7 mouse cellular contexts compared by ENCODE assay signal in the genomic region with DNA sequence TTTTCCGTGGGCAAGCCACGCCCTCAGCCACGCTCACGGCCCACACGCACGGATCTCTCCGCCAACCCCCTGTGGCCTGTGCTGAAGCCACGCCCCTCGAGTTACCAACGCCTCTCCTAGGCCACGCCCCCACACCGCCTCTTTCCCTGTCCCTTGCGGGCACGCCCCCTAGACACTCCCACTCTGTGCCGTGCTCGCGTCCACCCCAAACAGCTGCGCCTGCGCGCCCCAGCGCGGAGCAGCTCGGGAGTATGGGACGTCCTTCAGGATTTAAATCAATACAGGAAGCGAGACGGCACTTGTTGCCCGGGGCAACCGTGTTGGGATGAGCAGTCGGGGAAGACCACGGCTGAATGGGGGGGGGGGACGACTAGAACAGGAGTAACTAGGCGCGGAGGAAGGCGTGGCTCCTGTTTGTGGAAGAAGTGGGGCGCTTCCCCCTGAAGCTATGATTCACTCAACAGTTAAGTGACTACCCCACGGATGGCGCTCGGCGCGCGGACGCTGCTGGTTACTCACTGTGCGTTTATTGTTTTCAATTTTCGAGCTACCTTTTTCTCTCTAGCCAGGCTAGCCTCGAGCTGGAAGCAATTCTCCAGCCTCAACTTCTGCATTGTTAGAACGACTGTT. TPM values are rescaled to one million over a fixed set of nuclear protein-coding genes. Genes with fewer than 3 reads are reported as not detected.
DNase-seq lines count a peak whose midpoint lies in the region; ATAC-seq lines count a peak whose summit lies in the region.

No protein-coding gene starts in this region.

- under 1% methylated on average over 46 of the region's 46 CpGs for whole genome bisulfite sequencing in intestine, embryonic 16.5 days
- WGBS in midbrain, embryonic 11.5 days = under 1% methylated on average over 44 of the region's 46 CpGs

- H3K27me3 ChIP-seq in intestine, embryonic 16.5 days (replicated peaks; ENCODE audit: control insufficient read depth, insufficient read depth, low read length) = no peaks in the 10 kb centered on the region
- no peaks in the 10 kb centered on the region for H3K27me3 ChIP-seq in midbrain, embryonic 11.5 days (ENCODE audit: control insufficient read depth, insufficient read depth, low read length)

- H3K36me3 ChIP-seq in intestine, embryonic 16.5 days (ENCODE audit: control insufficient read depth, insufficient read depth, low read length) = peaks cover 3% of the 10 kb centered on the region; the same call in 1 of the 2 replicates
- H3K36me3 ChIP-seq in midbrain, embryonic 11.5 days (ENCODE audit: control insufficient read depth, insufficient read depth, low read length) = peaks cover 6% of the 10 kb centered on the region; the same call in 1 of the 2 replicates

- H3K4me2 ChIP-seq in intestine, embryonic 16.5 days (ENCODE audit: low read depth, low read length) = peak overlapping the region; percentile 74
- H3K4me2 ChIP-seq in midbrain, embryonic 11.5 days = peak overlapping the region; percentile 55

- intact Hi-C loops in left cerebral cortex, postnatal 36 days (cut with DNase I) = no loop called here

- peak overlapping the region; percentile 65 for H3K9ac ChIP-seq in intestine, embryonic 16.5 days (ENCODE audit: low read depth, low read length)
- H3K9ac ChIP-seq in midbrain, embryonic 11.5 days (ENCODE audit: low read length) = peak overlapping the region; percentile 96

- peak; percentile 95 for ATAC-seq in intestine, embryonic 16.5 days
- peak; percentile 97 for ATAC-seq in midbrain, embryonic 11.5 days (ENCODE audit: low FRiP score)

- H3K4me1 ChIP-seq in intestine, embryonic 16.5 days (ENCODE audit: control insufficient read depth, insufficient read depth, low read length) = peaks cover 19% of the 10 kb centered on the region
- H3K4me1 ChIP-seq in midbrain, embryonic 11.5 days (ENCODE audit: control insufficient read depth, insufficient read depth, low read length) = peaks cover 18% of the 10 kb centered on the region

- peak overlapping the region; percentile 83 for H3K4me3 ChIP-seq in intestine, embryonic 16.5 days (ENCODE audit: low read length)
- H3K4me3 ChIP-seq in midbrain, embryonic 11.5 days (ENCODE audit: low read depth, low read length) = peak overlapping the region; percentile 86

- no peaks in the 10 kb centered on the region for H3K9me3 ChIP-seq in intestine, embryonic 16.5 days (ENCODE audit: control insufficient read depth, low read length)
- no peaks in the 10 kb centered on the region for H3K9me3 ChIP-seq in midbrain, embryonic 11.5 days (ENCODE audit: control insufficient read depth, low read length)

- peak overlapping the region; percentile 62 for H3K27ac ChIP-seq in intestine, embryonic 16.5 days (ENCODE audit: low read length)
- peak overlapping the region; percentile 65 for H3K27ac ChIP-seq in midbrain, embryonic 11.5 days (ENCODE audit: low read depth, low read length)

- DNase-seq in adrenal gland, adult 2 months = peak; percentile 100
- DNase-seq in embryo, embryonic 9.5 days (ENCODE audit: extremely low spot score) = peak; percentile 100
- peak; percentile 100 for DNase-seq in gastrocnemius, postnatal 4 days (ENCODE audit: low spot score in 2 of 2)
- DNase-seq in left cerebral cortex, postnatal 36 days (ENCODE audit: low spot score in 2 of 2) = peak; percentile 100
- DNase-seq in midbrain, embryonic 11.5 days (ENCODE audit: low spot score, missing footprints) = peak; percentile 100
- peak; percentile 100 for DNase-seq in skeletal muscle tissue, adult 2 months (ENCODE audit: low read depth, low spot score)

RNA-seq across cellular contexts. Expression of gene Fzr1, which starts 0.4 kb away (rescaled TPM):
- total RNA-seq in adrenal gland, adult 2 months (2021) = 10 to 100 TPM; 40.7 to 45.0 TPM
- polyA plus RNA-seq in adrenal gland, adult 2 months (2012; rRNA removed) = 95.6 and 103 TPM in 2 replicates
- total RNA-seq in gastrocnemius, postnatal 4 days (2021) = 10 to 100 TPM; 32.2 to 33.5 TPM
- 73.2 and 78.7 TPM in 2 replicates for polyA plus RNA-seq in intestine, embryonic 16.5 days (2015; fragmentation: Nextera tagmentation; extraction: Ambion mirVana)
- 10 to 100 TPM; 67.8 to 72.2 TPM for total RNA-seq in left cerebral cortex, postnatal 36 days (2021)
- polyA plus RNA-seq in midbrain, embryonic 11.5 days (2014; fragmentation: Nextera tagmentation; extraction: Ambion mirVana) = 94.3 and 104 TPM in 2 replicates

RNA-seq across cellular contexts. Expression of gene Dohh, which starts 5.6 kb away (rescaled TPM):
- total RNA-seq in adrenal gland, adult 2 months (2021) = 10 to 100 TPM; 39.6 to 54.3 TPM
- 125 and 132 TPM in 2 replicates for polyA plus RNA-seq in adrenal gland, adult 2 months (2012; rRNA removed)
- 10 to 100 TPM; 48.1 to 48.5 TPM for total RNA-seq in gastrocnemius, postnatal 4 days (2021)
- 102 and 109 TPM in 2 replicates for polyA plus RNA-seq in intestine, embryonic 16.5 days (2015; fragmentation: Nextera tagmentation; extraction: Ambion mirVana)
- total RNA-seq in left cerebral cortex, postnatal 36 days (2021) = 100 to 1,000 TPM in 1 of 2 experiments, 10 to 100 TPM in 1; 80.0 to 103 TPM
- polyA plus RNA-seq in midbrain, embryonic 11.5 days (2014; fragmentation: Nextera tagmentation; extraction: Ambion mirVana) = 43.3 and 53.7 TPM in 2 replicates

RNA-seq across cellular contexts. Expression of gene Gm48551, which starts 5.6 kb away (rescaled TPM):
- 1 to 10 TPM; 1.8 to 2.5 TPM for total RNA-seq in adrenal gland, adult 2 months (2021)
- polyA plus RNA-seq in adrenal gland, adult 2 months (2012; rRNA removed) = 2.9 and 6.7 TPM in 2 replicates
- 1 to 10 TPM in 1 of 2 experiments, under 1 TPM in 1; 0.70 to 1.5 TPM for total RNA-seq in gastrocnemius, postnatal 4 days (2021)
- polyA plus RNA-seq in intestine, embryonic 16.5 days (2015; fragmentation: Nextera tagmentation; extraction: Ambion mirVana) = 2.9 and 3.7 TPM in 2 replicates
- 1 to 10 TPM; 2.5 to 4.3 TPM for total RNA-seq in left cerebral cortex, postnatal 36 days (2021)
- 2.7 and 2.9 TPM in 2 replicates for polyA plus RNA-seq in midbrain, embryonic 11.5 days (2014; fragmentation: Nextera tagmentation; extraction: Ambion mirVana)

RNA-seq across cellular contexts. Expression of gene Gm48552, which starts 10.1 kb away (rescaled TPM):
- total RNA-seq in adrenal gland, adult 2 months (2021) = 1 to 10 TPM in 1 of 2 experiments, not detected in 1; 1.4 TPM
- polyA plus RNA-seq in adrenal gland, adult 2 months (2012; rRNA removed) = 2.5 and 4.4 TPM in 2 replicates
- total RNA-seq in gastrocnemius, postnatal 4 days (2021) = 1 to 10 TPM; 1.3 to 2.0 TPM
- 0.55 and 1.8 TPM in 2 replicates for polyA plus RNA-seq in intestine, embryonic 16.5 days (2015; fragmentation: Nextera tagmentation; extraction: Ambion mirVana)
- 1 to 10 TPM; 1.9 to 4.9 TPM for total RNA-seq in left cerebral cortex, postnatal 36 days (2021)
- polyA plus RNA-seq in midbrain, embryonic 11.5 days (2014; fragmentation: Nextera tagmentation; extraction: Ambion mirVana) = 0.20 and 0.47 TPM in 2 replicates

RNA-seq across cellular contexts. Expression of gene 4930404N11Rik, which starts 13.1 kb away (rescaled TPM):
- 1 to 10 TPM; 1.2 to 3.6 TPM for total RNA-seq in adrenal gland, adult 2 months (2021)
- 9.7 and 12.4 TPM in 2 replicates for polyA plus RNA-seq in adrenal gland, adult 2 months (2012; rRNA removed)
- 1 to 10 TPM; 1.7 to 1.8 TPM for total RNA-seq in gastrocnemius, postnatal 4 days (2021)
- 1.4 and 2.7 TPM in 2 replicates for polyA plus RNA-seq in intestine, embryonic 16.5 days (2015; fragmentation: Nextera tagmentation; extraction: Ambion mirVana)
- total RNA-seq in left cerebral cortex, postnatal 36 days (2021) = 1 to 10 TPM in 1 of 2 experiments, under 1 TPM in 1; 0.49 to 2.2 TPM
- polyA plus RNA-seq in midbrain, embryonic 11.5 days (2014; fragmentation: Nextera tagmentation; extraction: Ambion mirVana) = 0.12 TPM in 1 of 2 replicates, not detected in the other

Comparison
In these comparisons a context has a peak if more than half of its experiments do, and no peak if none do; other contexts are left out.
1. Peak in every context shown above with its lines: DNase-seq, ATAC-seq, H3K4me3 ChIP-seq and H3K27ac ChIP-seq.